Mouse (Mus musculus): ENCODE results near the gene Cdca4. TPM values are rescaled to one million over a fixed set of nuclear protein-coding genes. Genes with fewer than 3 reads are reported as not detected.
A peak's percentile ranks its signal among the peaks of the same experiment; 100 is the strongest.

Cdca4 gene
- 10 to 100 TPM; 11.0 to 13.0 TPM for total RNA-seq (2021)
- 8.1 and 9.4 TPM in 2 replicates for polyA plus RNA-seq (2012; rRNA removed)
- long read RNA-seq, transcript Cdca4-202 (2 exons, 1,994 nt): major isoform, 8 of 11 reads
- long read RNA-seq, partial matches to known transcripts: 0 of 11 reads
- long read RNA-seq, other reads (novel, unspliced or antisense): 2 of 11 reads

DNA sequence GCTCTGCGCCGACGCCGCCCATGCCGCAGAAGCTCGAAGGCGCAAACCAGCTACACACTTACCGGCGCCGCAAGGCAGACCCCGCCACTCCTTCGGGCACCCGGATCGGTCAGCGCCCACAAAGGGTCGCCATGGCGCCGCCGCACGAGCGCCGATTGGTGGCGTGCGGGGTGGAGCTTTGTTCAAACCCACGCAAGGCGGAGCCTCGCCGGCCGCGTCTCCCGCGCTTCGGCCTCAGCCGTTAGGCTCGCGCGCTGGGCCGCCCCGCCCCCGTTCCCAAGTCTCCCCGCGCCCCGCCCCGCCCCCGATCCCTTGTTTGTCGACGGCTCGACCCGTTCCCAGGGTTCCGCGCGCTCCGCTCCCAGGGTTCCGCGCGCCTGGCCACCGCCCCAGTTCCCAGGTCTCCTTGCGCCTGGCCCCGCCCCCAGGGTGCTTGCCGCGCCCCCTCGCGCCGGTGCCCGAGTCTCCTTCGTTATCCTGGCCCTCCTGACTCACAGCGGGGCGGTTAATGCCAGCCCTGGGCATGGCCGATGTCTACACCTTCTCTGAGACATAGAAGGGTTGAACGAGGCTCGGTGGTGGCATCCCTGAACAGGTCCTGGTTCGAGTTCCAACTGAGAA is at the start of gene Cdca4:
Gene Cdca4 (minus strand): TSS at position 180 of the 621 bp plus-strand sequence.
- DNase-seq: peak; percentile 99

DNA sequence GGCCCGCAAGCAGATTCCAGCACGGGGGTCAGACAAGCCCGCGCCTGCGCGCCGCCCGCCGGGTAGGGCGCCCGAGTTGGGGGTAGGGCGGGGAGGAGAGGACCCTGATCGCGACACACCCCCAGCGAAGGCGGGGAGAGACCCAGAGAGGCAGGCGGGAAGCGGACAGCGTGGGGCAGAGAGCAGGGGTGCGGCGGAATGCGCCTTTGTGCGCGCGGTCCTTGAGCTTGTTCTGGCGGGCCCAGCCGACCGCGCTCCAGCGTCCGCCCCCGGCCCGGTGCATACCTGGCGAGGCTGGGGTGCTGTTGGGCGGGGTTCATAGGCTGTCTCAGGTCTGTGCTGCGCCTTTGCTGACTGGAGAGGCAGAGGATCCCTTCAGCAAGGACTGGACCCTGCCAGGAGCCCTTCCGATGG is 48.4 kb upstream of the Cdca4 start:
- DNase-seq: no peak

DNA sequence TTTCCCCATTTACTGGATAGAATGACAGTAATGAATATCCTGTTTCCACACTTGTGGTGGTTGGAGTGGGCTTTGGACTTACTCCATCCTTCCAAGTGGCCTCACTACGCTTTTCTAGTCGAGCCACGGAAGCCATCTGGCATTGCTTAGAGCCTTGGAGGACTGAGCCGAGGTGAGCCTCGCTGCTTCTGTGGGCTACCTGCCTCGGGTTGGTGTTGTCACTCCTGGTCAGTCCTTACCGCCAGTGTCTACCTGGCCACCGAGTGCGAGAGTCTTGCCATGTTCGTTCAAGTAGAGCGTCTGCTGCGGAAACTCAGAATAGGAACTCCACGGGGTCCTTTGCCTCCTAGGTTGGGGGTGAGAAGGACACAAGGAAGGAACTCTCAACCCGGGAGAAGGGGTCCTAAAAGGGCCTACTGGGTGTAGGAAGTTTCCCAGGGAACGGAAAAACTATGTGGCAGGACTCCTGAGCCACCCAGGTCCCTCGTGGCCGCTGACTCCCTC is 47.9 kb upstream of the Cdca4 start:
- no peak for DNase-seq

DNA sequence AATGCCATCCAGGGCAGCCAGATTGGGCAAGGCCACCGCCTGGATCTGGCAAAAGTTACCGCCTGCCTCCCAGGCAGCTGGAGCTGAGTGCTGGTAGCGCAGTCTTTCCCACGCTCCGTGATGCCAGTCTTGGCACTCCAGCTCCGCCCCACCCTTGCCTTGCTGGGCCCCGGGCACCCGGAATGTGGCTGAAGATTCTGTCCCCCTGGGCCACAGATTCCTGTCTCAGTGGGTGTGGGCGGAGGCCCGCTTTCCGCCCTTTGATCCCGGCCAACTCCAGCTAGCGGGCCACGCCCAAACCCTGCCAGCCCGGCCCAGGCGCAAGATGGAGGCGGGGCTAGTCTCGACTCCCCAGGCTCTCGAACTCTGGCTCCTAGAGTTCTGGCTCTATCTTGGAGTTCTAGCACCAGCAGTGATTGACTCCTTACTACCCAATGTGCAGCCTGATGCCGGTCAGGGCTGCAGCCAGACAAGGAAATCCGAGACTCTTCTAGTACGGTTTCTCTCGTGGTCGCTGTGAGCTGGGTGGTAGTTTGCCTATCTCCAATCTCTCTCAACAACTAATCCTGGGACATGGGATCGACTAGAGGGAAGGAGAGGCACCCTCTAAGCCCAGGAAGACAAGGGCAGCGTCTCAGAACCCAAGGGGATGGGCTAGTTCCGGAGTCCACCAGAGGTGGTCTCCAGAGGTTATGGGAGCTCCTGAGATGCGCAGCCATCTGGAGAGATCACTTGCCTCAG is 47.3 kb upstream of the Cdca4 start:
- peak; percentile 80 for DNase-seq

DNA sequence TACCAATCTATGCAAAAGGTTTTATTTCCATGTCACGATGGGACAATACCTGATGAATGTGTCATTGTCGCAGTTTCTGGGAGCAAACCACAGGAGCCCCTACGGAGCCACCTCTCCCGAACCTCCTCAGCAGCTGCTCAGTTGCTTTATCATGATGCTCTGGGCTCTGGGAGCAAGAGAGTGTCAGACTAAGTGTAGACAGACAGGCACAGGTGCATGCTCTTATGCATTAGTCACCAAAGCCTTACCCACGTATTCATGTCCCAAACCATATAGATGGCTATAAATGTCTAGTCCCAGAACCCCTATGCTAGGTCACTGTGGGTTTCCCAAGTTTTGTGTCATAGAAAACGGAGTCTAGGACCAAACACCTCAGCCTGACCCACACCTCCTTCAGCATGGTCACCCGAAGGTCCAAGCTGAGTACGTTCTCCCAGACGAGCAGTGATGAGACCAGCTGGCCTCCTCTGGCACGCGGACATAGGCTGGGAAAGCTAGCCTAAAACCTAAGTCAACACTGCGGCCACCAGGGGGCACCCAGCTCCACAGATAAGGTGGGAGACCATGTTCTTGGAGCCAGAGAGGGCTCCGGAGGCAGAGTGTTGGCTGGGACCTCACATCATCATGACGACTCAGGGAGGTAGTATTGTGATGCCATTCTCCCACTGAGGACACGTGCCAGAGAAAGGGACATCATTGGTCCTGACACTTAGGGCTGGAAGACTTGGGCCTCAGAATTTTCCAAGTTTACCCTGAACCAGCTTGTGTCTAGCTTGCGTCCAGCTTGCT is 46.2 kb upstream of the Cdca4 start:
- peak; percentile 90 for DNase-seq

DNA sequence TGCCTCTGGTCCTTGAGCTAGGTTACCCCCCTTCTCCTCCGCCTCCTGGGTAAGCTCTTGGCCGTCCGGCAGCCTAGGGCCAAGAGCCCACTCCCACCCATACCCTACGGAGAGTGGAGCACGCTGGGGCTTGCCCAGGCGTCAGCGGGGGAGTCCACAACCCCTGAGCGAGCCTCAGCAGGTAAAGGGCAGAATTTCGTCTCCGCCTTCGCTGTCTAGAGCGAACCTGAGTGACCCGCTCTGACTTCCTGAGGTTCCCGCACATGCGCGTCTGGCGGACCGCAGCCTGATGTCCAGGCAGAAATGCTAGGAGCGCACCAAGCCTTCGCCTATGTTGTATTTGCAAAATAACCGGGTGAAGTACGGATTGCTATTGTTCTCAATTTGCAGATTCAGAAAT is 45.0 kb upstream of the Cdca4 start:
- no peak for DNase-seq

DNA sequence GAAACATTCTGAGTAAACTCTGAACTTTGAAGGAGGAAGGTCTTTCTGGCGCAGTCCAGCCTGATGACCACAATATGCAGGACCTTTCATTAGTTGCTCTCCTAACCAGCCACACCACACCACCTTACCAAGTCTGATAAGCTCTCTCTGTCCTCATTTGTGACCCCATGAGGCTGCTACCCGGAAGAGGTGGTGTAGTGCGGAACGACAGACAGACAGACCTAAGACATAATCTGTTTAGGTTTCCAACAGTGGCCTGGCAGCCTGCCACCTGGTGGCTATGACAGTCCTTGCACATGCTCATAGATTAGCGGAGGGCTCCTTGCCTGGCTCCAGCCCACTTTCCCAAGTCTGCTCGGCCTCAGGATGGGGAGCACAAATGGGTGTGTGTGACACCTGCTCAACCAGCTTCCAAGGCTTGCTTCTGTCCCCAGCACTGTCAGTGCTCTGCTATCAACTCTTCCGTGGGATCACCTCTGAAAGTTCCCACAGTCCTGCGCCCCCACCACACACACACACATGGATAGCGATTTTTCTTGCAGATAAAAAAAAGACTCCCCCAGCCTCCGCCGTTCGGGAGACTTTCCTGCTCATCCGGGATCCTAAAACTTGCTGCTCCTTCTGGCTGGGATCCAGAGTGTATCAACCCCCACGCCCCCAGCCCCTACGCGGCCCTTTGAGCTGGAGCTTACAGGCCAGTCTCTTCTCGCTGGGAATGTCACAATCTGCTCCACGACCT is 44.4 kb upstream of the Cdca4 start:
- DNase-seq: peak; percentile 70

DNA sequence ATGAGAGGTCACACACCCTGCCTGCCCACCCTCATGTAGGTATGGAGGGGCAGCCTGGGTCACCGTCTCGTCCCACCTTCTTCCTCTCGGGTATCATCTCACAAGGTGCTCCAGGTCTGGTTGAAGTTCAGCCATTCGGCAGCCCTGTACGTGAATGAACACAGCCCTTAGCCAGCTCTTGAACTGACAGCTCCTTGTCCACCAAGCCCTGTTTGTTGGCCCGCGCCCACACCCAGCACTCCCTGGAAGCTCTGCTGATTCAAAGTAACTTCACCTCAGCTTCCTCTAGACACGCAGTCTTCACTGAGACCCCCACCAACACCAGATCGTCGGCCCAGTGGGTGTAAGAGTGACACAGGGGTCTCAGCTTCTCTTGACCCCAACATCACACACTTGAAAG is 43.8 kb upstream of the Cdca4 start:
- DNase-seq: no peak

DNA sequence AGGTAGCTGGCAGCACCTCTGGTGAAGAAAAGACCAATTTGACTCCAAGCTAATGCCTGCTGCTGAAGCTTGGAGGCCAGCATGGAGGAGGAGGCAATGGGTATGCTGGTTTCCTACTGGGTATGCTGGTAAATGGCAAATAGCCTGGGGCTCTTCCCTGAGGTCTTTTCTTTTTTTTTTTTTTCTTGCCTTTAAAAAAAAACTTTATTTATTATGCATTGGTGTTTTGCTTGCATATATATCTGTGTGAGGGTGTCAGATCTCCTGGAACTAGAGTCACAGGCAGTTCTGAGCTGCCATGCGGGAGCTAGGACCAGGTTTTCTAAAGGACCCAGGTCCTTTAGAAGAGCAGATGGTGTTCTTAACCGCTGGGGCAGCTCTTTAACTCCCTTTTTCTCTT is 42.0 kb upstream of the Cdca4 start:
- DNase-seq: no peak

DNA sequence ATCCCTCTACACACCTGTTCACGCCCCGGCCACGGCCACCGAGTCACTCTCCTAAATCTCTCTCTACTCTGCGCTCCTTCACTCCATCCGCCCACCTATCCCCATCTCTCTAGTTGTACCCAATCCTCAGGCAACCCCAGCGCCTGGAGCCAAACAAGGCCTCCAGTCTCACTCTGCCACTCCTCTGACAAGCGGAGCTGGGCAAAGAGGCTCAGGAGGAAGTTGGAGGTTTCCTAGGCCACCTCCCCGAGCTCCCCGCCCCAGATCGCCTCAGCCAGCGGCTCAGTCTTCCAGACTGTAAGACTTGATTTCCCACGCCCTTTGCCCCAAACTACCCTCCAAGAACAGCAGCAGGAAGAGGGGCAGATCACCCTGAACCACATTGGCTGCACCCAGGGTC is 41.6 kb upstream of the Cdca4 start:
- DNase-seq: no peak

DNA sequence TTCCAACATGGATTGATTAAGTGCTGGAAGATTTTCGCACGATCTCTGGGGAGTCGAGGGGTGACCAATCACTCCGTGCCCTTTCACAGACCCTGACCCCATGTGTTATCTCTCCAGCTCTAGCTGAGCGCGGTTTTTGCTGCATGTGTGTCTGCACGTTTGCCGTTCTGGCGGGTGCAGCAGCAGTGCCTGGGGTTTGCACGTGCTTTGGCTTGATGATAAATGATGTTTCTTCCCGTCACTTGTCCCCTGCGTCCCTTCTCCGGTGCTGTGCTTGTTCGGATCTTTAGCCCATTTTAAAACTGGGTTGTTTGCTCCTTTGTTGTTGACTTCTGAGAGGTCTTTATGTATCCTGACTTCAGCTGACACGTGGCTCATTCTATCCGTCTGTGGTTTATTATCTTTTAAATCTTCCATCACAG is 40.6 kb upstream of the Cdca4 start:
- DNase-seq: peak; percentile 42

DNA sequence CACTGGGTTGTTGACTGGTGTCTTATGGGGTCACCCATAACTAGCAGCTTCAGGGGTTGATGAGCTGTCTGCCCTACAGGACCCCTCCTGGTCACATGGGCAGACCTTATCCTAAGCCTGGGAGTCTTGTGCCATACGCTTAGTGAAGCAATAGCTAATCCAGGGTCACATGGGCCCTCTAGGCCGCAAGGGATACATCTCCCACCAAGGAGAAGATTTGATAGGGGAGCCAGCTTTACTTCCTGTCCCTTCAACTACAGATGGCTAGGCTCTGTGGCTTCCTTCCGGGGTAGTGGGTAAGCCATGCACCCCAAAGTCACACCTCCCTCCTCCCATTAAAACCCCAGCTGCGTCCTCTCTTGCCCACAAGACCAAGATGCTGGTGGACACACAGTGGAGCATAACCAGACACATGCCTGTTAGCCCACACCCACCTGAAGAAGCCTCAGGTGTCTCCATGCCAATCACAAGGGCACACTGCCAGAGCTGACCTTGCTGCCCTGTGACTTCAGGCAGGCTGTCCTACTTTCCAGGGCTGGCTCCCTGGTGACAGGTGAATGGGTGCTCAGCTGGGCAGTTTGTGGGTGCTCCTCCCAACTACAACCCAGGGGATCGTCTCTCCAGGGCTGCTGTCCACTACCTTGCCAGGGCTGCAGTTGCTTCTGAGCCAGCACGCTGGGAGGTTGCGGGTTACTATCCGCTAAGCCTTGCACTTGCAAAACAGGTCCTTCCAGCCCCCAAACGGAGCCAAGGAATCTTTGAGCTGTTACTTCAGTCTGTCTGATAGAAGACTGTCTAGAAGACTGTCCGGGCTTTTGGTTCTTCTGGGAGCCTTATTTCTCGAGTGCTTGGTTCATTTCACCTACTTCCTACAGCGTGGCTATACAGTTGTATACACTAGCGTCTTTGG is 39.2 kb upstream of the Cdca4 start, which contains the start of gene Gpr132:
Gene Gpr132 (minus strand): TSS at position 51 of the 910 bp plus-strand sequence.
- DNase-seq: peak; percentile 52

DNA sequence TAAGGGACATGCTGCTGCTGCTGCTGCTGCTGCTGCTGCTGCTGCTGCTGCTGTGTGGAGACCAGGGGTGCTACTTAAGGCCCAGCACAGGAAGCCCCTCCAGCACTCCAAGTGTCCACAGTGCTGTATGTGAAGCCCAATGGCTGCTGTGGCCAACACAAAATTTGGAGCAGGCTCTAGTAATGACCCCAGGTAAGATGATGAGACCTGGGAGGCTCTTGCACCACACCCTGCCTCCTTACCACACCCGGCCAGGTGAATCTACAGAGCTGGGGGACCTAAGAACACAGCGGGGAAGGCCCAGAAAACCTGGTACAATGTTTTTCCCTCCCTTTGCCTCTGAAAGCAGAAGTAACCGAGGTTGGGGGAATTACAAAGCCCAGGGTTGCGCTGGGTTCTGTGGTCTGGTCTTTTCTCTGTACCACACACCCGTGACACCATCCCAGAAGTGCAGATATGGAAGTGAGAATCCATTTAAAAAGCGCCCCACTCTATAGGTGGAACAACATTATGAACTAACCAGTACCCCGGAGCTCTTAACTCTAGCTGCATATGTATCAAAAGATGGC is 38.0 kb upstream of the Cdca4 start:
- DNase-seq: no peak

DNA sequence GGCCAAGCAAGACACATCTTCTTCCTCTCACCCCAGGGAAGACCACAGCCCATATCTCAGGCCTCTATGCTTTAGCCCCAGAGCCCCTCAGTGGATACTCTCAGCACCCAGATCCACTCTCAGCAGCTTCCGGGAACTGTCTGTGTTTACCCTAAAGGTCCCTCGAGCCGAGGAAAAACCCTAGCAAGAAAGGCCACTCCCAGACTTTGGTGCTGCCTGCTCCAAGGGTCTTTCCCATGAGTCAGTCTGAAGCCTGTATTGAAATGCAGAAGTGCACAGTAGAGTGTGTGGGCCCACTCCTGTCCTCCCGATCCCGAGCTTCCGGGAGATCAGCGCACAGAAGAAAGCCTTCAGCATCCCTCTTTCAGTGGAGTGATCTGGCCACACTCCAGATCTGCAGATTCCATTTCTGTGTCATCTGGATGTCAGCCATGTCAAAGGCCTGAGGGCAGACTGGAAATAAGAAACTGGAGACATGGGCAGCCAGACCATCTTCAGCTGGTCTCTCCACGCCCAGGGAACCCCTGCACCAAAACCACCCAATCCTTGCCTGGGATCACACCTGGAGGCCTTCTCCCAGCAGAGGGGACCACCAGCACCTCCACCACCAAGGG is 37.4 kb upstream of the Cdca4 start:
- DNase-seq: peak; percentile 62

DNA sequence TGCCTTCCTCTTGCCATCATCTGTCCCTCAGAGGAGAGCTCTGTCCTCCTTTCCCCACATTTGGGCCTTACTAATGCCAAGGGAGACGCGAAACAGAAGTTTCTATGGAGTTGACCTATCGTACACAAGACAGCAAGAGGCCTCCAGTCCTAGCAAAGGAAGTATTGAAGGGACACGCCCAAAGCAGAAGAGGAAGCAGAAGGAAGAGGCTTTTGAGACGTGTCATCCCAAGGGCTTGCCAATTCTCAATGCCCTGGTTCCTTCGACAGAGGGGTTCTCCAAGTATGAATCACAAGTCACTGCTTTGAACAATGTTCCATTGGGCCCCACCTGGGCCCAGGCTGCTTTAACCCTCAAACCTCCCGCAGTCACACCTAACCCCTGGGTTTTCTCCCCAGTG is 35.6 kb upstream of the Cdca4 start:
- DNase-seq: no peak

DNA sequence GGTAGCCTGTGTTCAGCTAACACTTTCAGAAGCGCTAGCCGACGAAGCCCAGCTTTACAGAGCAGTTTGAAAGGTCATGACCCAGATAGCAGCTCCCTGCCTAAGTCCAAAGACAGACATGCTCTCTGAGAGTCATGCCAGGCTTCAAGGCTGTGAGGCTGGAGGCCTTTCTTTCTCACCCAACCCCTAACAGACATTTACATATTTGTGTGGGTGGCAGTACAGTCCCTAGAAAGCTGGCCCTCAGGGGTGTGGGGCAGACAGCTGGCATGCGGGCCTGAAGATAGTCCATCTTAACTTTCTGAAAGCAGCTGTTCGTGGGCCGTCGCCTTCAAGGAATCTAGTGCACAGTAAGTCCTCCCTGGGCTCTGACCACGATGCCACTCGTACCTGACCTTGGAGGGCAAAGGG is 32.7 kb upstream of the Cdca4 start:
- DNase-seq: no peak

DNA sequence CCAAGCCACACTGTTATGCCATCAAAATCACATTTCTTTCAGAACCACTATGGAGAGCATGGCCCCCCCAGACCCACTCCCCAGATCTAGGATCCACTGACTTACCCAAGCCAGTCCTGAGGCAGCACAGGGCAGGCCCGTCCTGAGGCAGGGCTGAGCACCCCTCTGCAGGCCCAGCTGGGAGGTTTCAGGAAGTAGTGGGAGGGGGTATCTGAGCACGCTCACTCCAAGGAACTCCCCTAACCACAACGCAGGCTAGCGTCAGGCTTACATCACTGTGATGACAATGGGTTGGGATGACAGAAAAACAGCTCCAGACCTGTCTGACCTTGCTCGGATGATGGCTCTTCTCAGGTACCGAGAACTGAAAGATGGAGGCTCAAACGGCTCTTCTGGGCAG is 31.5 kb upstream of the Cdca4 start:
- DNase-seq: no peak

DNA sequence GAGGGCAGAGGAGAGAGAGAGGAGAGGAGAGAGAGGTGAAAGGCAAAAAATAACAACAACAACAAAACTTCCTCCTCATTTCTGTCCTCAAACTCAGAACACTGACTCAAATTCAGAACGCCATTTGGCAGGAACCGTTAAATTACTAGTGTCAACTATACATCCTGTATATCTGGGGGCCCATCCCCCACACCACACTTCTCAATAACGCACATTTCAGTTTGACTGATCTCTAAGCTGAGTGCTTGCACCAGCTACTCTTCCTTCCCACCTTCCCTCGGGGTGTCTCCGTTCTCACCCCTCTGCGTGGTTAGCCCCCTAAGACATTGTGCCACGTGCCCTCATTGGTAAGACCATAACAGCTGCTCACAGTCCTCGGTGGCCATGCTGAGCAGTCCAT is 30.7 kb upstream of the Cdca4 start:
- no peak for DNase-seq

DNA sequence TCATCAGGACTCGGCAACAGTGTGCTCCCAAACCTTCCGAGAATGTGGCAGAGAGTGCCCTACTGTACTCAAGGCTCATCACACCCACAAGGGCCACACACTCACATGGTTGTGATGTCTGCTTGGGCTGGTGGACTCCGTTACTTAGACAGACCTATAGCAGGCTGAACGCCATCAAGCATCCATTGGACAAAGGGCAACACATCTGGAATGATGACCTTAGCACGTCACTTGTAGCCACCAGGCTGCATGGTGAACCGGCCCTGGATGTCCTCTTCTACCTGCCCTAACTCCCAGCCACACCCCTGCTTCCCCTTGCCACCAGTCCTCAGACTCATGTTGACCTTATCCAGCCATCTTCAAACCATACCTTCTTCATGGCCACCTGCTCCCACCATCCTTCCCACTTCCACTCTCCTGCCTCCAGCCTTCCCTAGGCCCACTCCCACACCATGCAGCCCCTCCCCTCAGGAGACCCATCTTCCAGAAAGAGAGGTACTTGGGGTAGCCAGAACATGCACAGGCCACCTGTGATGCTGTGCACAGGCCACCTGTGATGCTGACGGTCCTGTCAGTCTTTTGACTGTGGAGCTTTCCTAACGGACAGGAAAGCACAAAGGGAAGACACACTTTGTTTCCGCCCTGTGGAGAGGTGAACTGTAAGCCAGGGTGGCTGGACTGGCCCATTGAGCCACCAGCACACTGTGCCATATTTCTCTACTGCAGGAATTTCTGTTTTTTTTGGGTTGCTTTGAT is 29.5 kb upstream of the Cdca4 start:
- DNase-seq: no peak

All from adrenal gland, adult 2 months (tissue).